Mouse (Mus musculus) urinary bladder, postnatal 25 days (tissue): Measurements from ENCODE around the gene Krt19.
A peak's percentile ranks its signal among the peaks of the same experiment; 100 is the strongest.

Experiments used
- DNase-seq: peaks from one replicate; pipeline ENCODE4 v3.0.0; 2022; ENCODE audit warnings: low spot score

Krt19 gene

GRCm38 (mm10) chr11:100148615-100149330, at the start of gene Krt19:
Gene Krt19 (minus strand): TSS chr11:100148665.
- no peak for DNase-seq

GRCm38 (mm10) chr11:100192992-100193391, 44.5 kb upstream of the Krt19 start, which contains the start of gene Krt9:
Gene Krt9 (minus strand): TSS chr11:100193246.
- no peak for DNase-seq

- no peak for DNase-seq
Observed at GRCm38 (mm10) chr11:100191820-100192219, 43.4 kb upstream of the Krt19 start.

GRCm38 (mm10) chr11:100186736-100187135, 38.3 kb upstream of the Krt19 start:
- DNase-seq: no peak

GRCm38 (mm10) chr11:100181725-100182124, 33.3 kb upstream of the Krt19 start:
- no peak for DNase-seq

GRCm38 (mm10) chr11:100179260-100179659, 30.8 kb upstream of the Krt19 start:
- no peak for DNase-seq

- DNase-seq: no peak
Observed at GRCm38 (mm10) chr11:100178307-100178706, 29.8 kb upstream of the Krt19 start.

GRCm38 (mm10) chr11:100176791-100177190, 28.3 kb upstream of the Krt19 start:
- no peak for DNase-seq

- DNase-seq: peak; percentile 84
Observed at GRCm38 (mm10) chr11:100168765-100169762, 20.6 kb upstream of the Krt19 start.

GRCm38 (mm10) chr11:100168071-100168470, 19.6 kb upstream of the Krt19 start:
- peak; percentile 83 for DNase-seq

GRCm38 (mm10) chr11:100164392-100164791, 15.9 kb upstream of the Krt19 start:
- no peak for DNase-seq

- no peak for DNase-seq
Observed at GRCm38 (mm10) chr11:100157908-100158477, 9.5 kb upstream of the Krt19 start.

GRCm38 (mm10) chr11:100157331-100157730, 8.9 kb upstream of the Krt19 start:
- DNase-seq: no peak

GRCm38 (mm10) chr11:100155497-100156255, 7.2 kb upstream of the Krt19 start:
- no peak for DNase-seq

- no peak for DNase-seq
Observed at GRCm38 (mm10) chr11:100147566-100148353, 705 bp downstream of the Krt19 start.

GRCm38 (mm10) chr11:100145858-100146560, 2.5 kb downstream of the Krt19 start:
- DNase-seq: peak; percentile 68

GRCm38 (mm10) chr11:100145104-100145503, 3.4 kb downstream of the Krt19 start:
- DNase-seq: no peak

- DNase-seq: no peak
Observed at GRCm38 (mm10) chr11:100140966-100141365, 7.5 kb downstream of the Krt19 start.

GRCm38 (mm10) chr11:100139391-100139790, 9.1 kb downstream of the Krt19 start:
- no peak for DNase-seq

GRCm38 (mm10) chr11:100138809-100139208, 9.7 kb downstream of the Krt19 start:
- DNase-seq: no peak
